Mouse (Mus musculus): Measurements from ENCODE around the gene 9230110F15Rik.
"Not testable (repeated sequence)": the region's sequence is repeated elsewhere in the genome, so short reads cannot be mapped to it uniquely, and the experiment has no call there.

9230110F15Rik gene

GRCm38 (mm10) chr9:35844050-35844449, at the start of gene 9230110F15Rik:
TSS of gene 9230110F15Rik (minus strand) at chr9:35844150.
- no peak for DNase-seq (ENCODE audit: low read depth, low spot score)

- DNase-seq (ENCODE audit: low read depth, low spot score), result not testable (repeated sequence)
These were observed 49.2 kb upstream of the 9230110F15Rik start for GRCm38 (mm10) chr9:35893112-35893511.

GRCm38 (mm10) chr9:35817881-35818280, 26.1 kb downstream of the 9230110F15Rik start:
- DNase-seq (ENCODE audit: low read depth, low spot score), result peak; percentile 52

- DNase-seq (ENCODE audit: low read depth, low spot score), result no peak
These were observed 45.8 kb downstream of the 9230110F15Rik start for GRCm38 (mm10) chr9:35798146-35798545.

- no peak for DNase-seq (ENCODE audit: low read depth, low spot score)
These were observed 53.9 kb downstream of the 9230110F15Rik start, which contains the start of the genes Gm27235 and D730048I06Rik for GRCm38 (mm10) chr9:35790001-35790400. TSS of gene Gm27235 (minus strand) at chr9:35790101. TSS of gene D730048I06Rik (minus strand) at chr9:35790112.

Data from R1 (cell line).